In the genomic region with DNA sequence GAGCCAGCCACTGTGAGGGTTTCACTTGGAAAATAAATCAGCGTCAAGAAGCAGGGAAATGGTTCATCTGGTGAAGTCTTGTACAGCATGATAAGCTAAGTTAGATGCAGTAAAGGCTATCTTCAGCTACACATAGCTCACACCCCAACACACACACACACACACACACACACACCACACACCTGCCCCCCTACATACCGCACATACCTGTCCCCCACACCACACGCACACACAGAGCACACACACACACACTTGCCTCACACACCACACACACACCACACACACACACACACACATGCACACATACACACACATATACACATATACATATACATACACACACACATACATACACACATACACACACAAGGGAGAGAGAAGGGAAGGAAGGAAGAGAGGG, we compare ENCODE assay signal across 18 mouse cellular contexts.
"Had no signal": no experiment of that assay in that cellular context is flagged by ENCODE, and none has a peak within 500 bp of the region (broad histone marks: within the 10 kb centered on the region; RNA-seq: fewer than 3 reads in every experiment).

No protein-coding gene starts in this region.

- H3K36me3 ChIP-seq: limb, embryonic 12.5 days; limb, embryonic 15.5 days had no signal

- H3K4me3 ChIP-seq: limb, embryonic 12.5 days; limb, embryonic 15.5 days; myocyte had no signal

- H3K27me3 ChIP-seq: limb, embryonic 12.5 days; limb, embryonic 15.5 days had no signal

- H3K9me3 ChIP-seq: limb, embryonic 12.5 days; limb, embryonic 15.5 days had no signal

- H3K27ac ChIP-seq: limb, embryonic 12.5 days; limb, embryonic 15.5 days; liver, embryonic 14.5 days had no signal

- H3K4me2 ChIP-seq: limb, embryonic 12.5 days; limb, embryonic 15.5 days; liver, embryonic 11.5 days; lung, embryonic 14.5 days; midbrain, embryonic 11.5 days had no signal

- H3K9ac ChIP-seq: limb, embryonic 12.5 days; limb, embryonic 15.5 days; liver, embryonic 14.5 days; liver, postnatal 0 days; lung, embryonic 14.5 days had no signal

- ATAC-seq: liver, postnatal 0 days; midbrain, embryonic 16.5 days had no signal

- DNase-seq: kidney, adult 18-20 months; kidney, adult 9 months; kidney, postnatal 14 days; kidney, postnatal 4 days; left cerebral cortex, postnatal 4 days; liver, postnatal 0 days; lung, embryonic 14.5 days; lung, postnatal 14 days; lung, postnatal 4 days; thymus, adult 18-20 months; thymus, postnatal 4 days had no signal

- H3K4me1 ChIP-seq: limb, embryonic 12.5 days; limb, embryonic 15.5 days had no signal
